Mouse (Mus musculus) liver, adult 2 months (tissue): ENCODE data around the gene St6gal1.

Experiments
- CTCF ChIP-seq: fragments of 200-500 bp; IDR thresholded peaks from 2 replicates; pipeline ENCODE4 v1.5.1; 2011; ENCODE audit warnings: low read depth, low read length, control low read depth
- POLR2A ChIP-seq: fragments of 200-500 bp; IDR thresholded peaks from 2 replicates; pipeline ENCODE4 v1.6.1; 2011; ENCODE audit warnings: low read length, control low read depth; ENCODE audit not compliant: insufficient read depth; ENCODE audit errors: extremely low read depth

GRCm38 (mm10) chr16:23287312-23288040 is 62.9 kb downstream of the St6gal1 start:
- TF ChIP-seq POLR2A (no peak), CTCF (no peak)
